Mouse (Mus musculus) CD4-positive helper T cell, adult 2 months (primary cell): ENCODE results near the gene Zfp84.
A peak's percentile ranks its signal among the peaks of the same experiment; 100 is the strongest.

Experiments
- DNase-seq: peaks from one replicate; pipeline ENCODE4 v3.0.0-alpha.2; 2012; ENCODE audit warnings: low read depth, missing footprints, low spot score

Gene Zfp84

DNA sequence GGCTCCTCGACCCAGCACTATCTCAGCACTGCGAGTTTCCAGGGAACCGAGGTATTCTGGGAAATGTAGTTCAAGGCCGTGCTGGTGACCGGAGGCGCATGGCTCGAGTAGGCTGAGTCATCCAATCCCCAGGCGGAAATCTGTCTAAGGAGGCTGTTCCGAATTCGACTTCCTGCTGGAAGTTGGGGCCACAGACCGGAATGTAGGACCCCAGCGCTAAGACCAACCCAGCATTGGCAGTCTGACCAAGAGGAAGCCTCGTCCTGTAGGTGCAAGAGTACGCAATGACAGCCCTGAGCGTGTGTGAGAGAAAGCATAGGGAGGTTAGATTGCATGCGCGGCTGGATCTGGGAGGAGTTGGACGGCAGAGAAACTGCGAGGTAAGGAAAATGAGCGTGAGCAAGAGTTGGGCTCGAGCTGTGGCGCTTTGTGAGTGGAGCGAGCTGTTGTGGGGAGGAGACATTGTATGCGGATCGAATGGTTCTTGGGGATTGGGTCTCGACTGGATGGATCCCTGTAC, 47.6 kb downstream of the Zfp84 start, which contains the start of gene Zfp790:
Gene Zfp790, plus strand, starts transcription at position 205 of the 520 bp plus-strand sequence.
- DNase-seq, result peak; percentile 91

DNA sequence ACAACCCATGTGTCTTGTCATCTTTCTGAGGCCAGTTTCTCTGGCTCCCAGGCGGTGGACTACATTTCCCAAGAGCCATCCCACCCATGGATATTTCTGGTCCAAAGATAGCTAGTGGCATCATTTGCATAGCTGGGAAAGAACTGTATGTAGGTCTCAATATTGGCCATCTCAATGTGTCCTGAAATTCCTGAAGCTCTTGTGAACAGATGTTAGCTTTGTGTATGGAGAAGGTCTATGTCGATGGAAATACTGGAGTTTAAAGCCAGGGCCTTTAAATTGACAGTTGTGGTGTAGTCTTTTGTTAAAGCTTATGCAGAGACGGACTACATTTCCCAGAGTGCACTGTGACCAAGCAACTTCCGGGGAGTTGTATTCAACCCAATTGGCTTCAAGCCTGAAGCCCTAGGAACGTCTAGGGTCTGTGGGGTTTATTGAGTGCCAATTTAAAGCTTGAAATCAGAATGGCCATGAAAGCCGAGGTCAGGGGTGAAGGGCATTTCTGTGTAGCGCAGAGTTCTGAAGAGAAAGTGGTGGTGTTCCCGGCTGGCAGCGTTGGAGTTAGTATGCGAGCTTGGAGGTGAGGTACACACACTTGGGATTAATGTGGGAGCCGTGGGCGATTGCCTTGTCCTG, 50.4 kb downstream of the Zfp84 start:
- DNase-seq, result peak; percentile 82

DNA sequence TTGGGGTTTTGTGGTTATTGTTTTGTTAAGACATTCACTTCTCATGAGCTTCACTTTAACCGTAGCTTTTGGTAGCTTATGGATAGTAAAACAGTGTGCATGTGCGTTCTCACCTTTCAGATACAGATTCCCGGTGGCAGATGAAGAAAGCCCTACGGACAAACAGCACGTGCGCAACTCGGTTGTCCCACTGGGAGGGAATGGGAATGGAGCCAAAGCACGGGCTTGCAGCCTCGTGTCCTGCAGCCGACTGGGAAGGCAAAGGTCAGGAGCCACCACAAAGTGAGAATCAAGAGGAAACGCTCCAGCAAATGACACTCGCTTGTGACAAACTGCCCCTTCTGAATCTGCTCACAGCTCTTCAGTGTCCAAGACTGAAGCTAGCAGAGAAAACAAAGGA, 59.6 kb downstream of the Zfp84 start:
- no peak for DNase-seq
